Mouse (Mus musculus): ENCODE results near the gene Mkln1.

The Mkln1 gene

DNA sequence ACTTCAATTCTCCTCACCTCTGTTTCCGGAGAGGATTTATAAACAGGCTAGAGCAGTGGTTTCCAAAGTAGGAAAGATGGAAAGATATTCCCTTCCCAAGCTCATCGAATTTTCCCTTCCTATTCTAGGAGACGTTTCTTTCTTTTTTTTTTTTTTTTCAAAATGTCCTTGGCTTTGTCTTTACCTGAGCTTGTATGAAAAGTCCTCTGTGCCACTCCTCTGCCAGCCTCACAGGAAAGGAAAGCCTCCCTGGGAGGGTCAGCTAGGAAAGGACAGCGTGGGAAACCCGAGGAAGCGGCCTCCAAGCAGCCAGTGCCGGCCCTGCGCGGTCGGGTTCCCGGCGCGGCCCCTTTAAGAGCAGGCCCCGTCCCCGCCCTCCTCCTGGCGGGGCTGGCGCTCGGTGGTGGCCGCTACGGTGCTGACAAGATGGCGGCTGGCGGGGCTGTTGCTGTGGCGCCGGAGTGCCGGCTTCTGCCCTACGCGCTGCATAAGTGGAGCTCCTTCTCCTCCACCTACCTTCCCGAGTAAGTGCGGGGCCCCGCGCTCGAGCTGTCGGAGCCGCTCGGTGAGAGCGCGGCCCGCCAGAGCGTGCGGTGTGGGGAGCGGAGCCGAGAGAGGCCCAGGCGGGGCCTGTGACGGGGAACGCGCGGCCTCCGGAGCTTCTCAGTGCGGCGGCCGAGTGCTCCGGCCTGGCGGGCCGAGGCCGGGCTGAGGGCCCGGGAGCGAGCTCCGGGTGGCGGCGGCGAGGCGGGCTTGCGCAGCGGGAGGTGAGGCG, at the start of gene Mkln1:
Gene Mkln1, plus strand, starts transcription at position 305 of the 775 bp plus-strand sequence.
- peak; percentile 88 to 95 for DNase-seq (ENCODE audit: low spot score in 2 of 2)

DNA sequence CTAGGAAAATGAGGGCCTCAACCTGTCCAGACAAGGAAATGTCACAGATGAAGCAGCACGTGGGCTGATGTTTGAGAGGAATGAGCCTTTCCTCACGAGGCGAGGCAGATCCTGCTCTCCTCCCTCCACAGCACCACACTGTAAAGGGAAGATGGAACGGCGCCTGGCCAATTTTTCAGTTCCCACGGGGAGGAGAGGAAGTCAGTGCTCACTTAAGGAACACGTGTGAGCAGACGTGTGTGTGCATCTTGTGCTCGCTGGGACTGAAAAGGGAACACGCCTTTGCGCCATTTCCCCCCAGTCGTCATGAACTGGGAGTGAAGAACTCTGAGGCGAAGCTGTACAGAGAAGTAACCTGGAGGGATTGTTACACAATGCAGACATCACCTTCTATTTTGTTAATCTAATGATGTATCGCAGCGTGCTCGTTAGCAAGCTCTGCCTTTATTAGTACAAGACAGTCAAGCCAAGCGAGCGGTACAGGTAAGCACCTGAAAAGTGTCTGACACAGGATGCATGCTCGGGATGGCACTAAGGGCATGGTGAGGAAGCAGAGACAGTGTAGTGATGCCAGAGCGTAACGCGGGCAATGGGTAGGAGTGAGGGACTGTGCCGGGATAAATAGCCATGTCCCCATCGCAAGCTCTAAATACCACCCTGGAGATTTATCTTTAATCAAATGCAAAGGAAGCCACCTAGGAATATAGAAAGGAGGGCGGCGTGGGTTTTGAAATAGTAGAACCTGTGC, 41.9 kb upstream of the Mkln1 start:
- no peak for DNase-seq (ENCODE audit: low spot score in 2 of 2)

DNA sequence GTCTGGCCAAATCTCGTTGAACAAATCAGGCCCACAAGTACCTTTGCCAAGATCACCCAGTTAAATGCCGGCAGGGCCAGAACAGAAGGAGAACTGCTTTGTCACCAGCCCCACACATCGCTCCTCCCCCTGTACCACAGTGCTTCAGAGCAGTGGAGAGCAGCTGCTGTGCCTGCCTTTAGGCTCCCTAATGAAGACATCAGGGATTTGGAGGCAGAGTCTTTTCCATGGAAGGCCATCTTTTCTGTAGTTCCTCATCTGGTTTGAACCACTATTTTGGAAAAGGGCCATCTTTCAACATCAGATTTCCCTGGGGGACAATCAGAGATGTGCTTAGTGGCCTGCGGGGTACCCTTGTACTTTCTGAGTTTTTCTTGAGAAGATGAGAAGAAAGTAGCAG, 41.2 kb upstream of the Mkln1 start:
- no peak for DNase-seq (ENCODE audit: low spot score in 2 of 2)

DNA sequence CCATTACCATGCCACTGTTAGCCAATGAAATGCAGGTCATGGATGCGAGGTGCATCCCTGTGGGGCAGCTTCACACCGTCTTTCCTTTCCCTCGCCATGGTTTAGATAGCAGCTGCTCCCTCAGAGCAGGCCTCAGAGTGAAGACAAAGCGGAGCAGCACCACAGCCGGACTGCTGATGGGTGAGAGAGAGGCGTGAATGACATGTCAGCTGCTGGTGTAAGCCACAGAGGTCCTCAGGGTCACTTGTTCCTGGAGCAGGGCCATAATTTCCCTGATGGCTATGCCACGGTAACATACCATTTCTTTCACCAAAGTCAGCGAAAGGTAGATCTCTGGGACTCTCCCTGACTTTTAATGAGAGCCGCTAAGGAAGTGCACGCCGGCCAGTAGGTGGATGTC, 35.9 kb upstream of the Mkln1 start:
- no peak for DNase-seq (ENCODE audit: low spot score in 2 of 2)

DNA sequence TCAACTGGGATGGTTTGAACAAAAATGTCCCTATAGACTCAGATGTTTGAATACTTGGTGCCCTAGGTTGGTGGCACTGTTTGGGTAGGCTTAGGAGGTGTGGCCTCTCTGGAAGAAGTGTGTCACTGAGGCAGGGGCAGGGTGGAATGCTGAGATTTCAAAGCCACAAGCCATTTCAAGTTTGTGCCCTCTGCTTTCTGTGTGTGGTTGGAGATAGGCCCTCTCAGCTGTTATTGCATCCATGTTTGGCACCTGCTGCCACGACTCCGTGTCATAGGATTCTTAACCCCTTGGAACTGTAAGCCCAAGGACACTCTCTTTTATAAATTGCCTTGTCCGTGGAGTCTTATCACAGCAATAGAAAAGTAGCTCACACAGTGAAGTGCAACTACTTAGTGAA, 34.1 kb upstream of the Mkln1 start:
- no peak for DNase-seq (ENCODE audit: low spot score in 2 of 2)

DNA sequence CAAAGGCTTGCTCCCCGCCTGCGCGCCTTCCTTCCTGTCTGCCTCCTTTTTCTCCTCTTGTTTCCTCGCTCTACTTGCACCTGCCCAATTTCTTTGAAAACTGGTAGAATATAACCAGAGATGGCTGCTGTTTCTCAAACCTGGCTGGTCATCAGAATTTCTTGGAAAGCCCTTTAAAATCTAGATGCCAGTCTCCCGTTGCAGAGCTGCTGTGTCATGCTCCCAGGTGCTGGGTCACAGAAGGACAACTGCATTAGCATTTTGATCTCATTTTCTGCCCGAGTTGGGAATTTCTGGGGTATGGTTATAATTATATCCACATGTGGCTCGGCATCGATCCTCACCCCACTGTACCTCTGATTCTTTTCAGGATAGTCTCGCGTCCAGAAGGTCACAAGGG, 30.6 kb upstream of the Mkln1 start:
- DNase-seq (ENCODE audit: low spot score in 2 of 2) = no peak

DNA sequence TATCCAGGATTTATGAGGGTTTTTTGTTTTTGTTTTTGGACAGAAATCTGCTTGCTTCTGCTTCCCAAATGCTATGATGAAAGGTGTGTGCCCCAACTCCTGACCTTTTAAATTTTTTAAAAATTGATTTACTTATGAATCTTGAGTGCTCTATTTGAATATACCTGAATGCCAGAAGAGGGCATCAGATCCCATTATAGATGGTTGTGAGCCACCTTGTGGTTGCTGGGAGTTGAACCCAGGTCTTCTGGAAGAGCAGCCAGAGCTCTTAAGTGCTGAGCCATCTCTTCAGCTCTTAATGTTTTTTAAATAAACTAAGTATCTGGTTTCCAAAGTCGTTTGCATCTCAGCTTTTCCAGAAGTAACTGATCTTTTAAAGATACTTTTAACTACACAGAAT, 30.0 kb upstream of the Mkln1 start:
- no peak for DNase-seq (ENCODE audit: low spot score in 2 of 2)

DNA sequence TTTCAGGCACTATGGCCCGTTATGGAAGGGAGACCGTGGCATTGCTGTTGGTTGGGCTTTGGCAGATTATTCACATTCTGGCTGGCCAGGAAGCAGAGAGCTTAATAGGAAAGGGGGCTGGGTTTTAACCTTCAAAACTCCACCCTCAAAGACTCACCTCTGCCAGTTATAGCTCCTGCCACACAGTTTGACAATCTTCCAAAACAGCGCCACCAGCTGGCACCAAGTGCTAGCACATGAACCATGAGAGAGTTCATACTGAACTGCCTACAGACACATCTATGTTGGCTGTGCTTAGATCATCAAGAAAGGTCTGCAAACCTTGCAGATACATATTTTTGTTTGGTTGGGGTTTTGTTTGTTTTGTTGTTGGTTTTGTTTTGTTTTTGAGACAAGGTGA, 28.7 kb upstream of the Mkln1 start:
- no peak for DNase-seq (ENCODE audit: low spot score in 2 of 2)

DNA sequence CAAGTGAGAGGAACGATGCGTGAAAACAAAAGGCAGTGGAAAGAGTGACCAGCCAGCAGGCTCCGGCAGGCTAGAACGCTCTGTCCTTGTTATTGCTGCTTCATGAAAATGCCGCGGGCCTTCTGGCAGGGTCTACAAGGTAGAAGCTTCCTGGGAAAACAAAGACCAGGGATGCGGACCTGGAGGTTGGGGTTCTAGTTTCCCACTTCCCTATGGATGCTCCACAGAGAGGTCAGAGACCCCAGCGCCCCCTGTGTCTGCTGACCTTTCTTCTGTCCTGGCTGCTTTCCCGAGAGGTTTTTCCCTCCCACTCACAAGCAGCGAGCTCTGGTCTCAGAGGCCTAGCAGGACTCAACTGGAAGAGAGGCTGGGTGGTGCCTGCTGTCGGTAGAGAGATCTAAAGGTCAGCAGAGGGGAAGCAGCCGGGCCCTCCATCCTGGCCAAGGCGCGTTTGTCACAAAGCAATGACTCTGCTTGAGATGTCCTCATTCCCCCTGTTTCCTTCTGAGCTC, 27.9 kb upstream of the Mkln1 start:
- DNase-seq (ENCODE audit: low spot score in 2 of 2) = no peak

DNA sequence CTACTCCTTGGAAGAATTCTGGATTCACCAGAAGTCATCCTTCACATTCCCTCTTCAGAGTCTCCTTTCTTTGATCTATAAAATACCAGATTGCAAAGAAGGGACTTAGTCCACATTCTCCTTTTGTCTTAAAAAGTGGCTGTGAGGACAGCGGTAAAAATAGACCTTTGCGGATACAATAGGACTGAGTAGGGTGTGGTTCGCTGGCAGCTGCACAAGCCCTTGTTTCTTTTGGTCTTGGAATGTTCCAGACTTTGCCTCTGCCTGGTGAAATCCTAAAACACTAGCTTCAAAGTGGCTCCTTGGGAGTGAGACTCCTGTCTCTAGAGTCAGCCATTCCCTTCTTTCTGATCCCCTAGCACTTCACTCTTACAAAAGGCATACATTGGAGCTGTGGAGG, 27.4 kb upstream of the Mkln1 start:
- DNase-seq (ENCODE audit: low spot score in 2 of 2) = no peak

DNA sequence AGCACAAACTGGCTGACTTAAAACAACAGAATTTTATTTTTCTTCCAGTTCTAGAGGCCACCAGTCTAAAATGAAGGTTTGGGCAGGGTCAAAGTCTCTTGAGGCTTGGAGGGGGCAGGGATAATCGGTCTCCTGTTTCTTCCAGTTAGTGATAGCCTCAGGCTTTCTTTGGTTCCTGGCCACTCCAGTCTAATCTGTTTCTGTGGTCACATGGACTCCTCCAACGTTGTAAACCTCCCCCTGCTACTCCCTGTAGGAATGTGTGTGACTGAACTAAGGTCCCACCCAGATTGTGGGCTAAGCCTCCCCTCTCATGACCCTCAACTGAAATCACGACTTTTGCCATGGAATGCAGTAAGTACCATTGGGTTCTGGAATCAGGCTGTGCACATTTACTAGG, 25.9 kb upstream of the Mkln1 start:
- DNase-seq (ENCODE audit: low spot score in 2 of 2) = no peak

DNA sequence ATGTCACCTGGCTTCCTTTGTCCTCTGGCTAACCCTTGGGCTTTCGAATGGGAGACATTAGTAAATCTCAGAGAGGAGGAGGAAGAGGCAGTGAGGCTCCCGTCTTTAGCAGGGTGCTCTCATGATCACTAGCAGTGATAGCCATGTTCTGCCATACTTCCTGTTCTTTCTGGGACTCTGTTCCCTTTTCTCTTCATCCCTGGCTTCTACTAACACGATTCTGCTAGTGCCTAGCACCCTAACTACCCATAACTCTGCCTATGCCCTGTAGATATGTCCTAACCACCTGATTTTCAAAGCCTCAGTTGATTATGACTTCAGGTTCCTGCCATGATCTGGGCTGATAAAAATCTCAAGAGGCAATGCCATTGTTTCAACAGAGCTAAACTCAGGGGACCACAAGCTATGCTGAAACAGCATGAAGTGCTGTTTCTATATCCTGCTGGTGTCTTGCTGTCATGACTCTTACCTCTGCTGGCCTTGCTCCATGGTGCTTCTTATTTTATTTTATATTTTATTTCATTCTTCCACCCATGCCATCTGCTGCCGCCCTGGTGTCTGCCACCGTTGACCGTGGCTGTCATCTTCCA, 25.4 kb upstream of the Mkln1 start:
- no peak for DNase-seq (ENCODE audit: low spot score in 2 of 2)

DNA sequence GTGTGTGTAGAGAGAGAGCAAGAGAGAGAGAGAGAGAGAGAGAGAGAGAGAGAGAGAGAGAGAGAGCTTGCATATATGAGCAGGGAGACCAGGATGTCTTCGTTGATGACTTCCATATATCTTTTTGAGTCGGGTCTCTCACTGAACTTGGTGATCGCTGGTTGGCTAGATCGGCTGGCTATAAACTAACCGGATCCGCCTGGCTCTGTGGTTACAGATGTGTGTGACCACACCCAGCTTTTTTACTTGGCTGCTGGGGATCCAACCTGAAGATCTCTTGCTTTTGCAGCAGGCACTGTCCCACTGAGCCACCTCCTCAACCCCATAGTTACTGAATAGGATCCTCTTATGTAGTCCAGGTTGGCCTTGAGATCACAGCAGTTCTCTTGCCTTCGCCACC, 15.5 kb upstream of the Mkln1 start:
- no peak for DNase-seq (ENCODE audit: low spot score in 2 of 2)

DNA sequence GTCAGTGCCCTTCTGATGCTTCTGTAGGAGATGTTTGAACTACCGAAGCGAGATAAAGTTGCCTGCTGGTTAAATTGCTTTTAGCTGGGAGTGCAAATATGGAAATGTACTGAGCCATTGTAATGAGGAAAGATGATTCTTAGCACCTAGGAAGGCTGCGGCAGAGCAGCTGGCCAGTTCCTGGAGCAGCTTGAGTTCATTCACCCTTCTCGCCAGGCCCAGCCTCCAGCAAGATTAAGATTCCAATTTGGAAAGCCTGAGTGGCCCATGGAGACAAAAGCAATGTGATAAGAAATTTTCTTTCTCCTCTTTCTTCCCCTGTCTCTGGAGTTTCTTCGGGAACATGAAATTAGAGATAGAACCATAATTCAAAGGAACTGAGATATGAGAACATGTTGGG, 13.7 kb upstream of the Mkln1 start:
- DNase-seq (ENCODE audit: low spot score in 2 of 2) = no peak

DNA sequence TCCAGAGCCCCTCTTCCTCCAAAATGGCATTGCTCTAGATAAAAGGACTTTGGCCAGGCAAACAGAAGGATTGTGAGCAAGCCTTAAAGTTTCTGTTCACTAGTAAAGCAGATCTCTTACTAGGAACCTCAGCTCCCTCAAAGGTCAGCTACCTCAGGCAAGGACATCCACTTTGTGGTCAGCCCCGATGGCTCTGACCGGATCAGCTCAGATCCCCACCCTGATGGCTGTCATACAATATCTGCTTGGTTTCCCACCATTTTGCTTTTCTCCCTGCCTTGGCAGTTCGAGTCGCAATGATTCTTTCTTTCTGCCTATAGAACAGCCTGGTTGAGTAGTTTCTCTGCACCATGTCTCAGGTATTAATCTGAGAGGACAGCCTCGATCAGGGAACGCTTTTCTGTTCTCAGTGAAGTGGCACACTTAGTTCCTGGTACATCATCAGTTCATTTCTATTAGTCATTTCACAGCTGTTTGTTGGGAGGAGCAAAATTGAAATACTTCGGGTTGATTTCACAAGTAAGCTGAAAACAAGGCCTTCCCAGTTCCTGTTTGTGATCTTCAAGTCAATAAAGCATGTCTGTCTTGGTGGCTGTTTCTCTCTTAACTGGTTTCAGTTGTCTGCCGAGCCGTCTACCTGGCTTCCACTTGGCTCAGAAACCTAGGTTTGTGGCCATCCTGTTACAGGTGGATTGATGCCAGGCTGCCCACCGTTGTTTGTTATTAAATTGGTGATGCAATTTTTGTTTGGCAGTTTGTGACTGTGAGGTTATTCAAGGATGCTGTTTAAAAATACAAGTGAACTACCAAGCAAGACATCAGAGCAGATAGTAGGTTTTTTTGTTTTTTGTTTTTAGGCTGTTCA, 13.0 kb upstream of the Mkln1 start:
- no peak for DNase-seq (ENCODE audit: low spot score in 2 of 2)

DNA sequence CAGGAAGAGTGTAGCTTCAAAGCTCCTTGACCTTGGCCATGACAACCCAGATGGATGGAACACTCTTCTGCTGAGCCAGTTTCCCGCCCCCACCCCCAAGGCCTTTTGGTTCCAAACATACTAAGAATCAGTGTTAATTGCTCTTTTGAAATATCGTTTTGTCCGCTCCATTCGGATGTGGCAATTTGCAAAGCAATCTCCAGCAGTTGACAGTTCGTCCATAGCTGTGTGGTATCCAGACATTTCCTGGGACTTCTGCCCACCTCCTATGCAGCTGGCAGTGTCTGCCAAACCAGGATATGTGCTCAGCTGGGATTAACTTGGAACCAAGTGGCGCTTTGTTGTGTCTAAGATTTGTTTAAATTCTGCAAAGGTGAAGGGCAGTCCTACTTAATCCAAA, 8.8 kb upstream of the Mkln1 start:
- DNase-seq (ENCODE audit: low spot score in 2 of 2) = no peak

DNA sequence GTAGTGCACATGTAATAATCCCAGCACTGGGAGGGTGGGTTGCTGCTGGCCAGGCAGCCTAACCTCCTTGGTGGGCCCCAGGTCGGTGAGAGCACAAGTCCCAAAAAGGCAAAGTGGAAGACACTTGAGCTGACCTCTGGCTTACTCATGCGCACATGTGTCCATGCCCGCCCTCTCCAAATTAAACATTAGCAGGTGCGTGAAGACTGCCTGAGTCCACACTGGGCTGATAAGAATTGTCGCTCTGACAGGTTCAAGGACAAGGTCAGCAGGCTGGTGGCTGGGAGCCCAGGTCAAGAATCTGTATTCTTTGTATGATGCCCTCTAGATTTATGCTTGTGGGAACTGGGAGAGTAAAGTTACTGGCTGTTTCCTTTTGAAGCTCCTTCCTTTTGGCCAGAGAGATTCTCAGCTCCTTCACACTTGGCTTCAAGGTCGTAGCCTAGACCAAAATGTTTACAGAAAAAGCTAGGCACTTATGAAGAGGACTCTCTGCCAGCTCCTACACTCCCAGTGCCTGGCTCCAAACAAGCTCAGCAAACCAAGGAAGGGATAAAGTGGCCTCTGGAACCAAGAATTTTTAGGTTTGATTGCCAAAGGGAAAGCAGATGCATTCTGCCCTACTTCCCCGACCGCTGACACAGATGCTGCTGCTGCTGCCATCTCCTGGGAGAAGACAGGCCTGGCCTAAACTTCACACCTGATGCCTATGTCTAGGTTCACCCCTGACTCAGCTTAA, 8.1 kb upstream of the Mkln1 start:
- no peak for DNase-seq (ENCODE audit: low spot score in 2 of 2)

DNA sequence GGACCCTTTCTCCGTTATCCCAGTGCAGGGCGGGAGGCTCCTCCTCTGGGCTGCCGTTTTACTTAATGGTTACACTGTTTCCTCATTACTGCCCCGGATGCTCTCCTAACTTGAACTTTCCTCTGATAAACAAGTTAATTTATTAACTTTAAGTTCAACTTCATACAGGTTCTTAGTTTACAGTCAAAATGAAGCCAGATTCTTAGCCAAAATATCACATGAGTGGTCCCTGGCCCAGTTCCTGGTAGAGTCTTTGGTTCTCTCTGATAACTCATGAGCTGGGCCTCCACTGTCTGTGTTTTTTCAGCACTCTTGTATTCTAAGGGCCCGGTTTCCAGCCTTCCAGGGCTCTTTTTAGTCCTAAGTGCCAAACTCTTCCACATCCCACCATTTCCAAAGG, 5.7 kb upstream of the Mkln1 start:
- no peak for DNase-seq (ENCODE audit: low spot score in 2 of 2)

DNA sequence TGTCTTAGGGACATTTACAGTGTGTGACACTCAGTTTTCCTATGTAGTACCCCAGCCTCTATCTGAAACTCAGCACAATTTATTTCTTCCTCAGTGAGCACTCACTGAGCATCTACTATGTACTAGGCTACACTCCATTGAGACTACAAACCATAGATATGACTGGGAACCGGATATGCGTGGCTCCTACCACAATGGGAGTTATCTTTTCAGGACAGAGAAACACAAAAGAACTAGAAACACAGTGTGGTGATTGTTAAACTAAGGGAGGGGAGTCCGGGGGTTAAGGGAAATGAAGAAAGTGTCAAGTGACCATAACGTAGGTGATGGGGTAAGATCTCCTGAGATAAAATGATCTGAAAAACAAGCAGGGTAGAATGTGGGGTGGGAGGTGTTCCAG, 2.4 kb upstream of the Mkln1 start:
- no peak for DNase-seq (ENCODE audit: low spot score in 2 of 2)

DNA sequence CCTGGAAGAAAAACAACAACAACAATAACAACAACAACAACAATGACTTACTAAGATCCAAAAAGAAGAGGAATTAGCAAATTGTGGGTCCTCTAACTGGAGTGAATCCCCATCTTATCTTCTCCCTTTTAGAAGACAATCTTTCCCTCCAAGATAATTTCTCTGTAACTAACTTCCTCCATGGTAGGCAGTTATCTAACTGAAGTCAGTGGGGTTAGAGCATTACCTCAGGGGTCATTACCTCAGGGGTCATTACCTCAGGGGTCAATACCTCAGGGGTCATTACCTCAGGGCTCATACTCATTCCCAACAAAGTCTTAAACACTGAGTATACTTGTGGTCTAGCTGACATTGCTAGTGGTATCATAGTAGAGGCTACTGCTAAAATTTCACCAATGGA, 1.2 kb upstream of the Mkln1 start:
- DNase-seq (ENCODE audit: low spot score in 2 of 2) = no peak

DNA sequence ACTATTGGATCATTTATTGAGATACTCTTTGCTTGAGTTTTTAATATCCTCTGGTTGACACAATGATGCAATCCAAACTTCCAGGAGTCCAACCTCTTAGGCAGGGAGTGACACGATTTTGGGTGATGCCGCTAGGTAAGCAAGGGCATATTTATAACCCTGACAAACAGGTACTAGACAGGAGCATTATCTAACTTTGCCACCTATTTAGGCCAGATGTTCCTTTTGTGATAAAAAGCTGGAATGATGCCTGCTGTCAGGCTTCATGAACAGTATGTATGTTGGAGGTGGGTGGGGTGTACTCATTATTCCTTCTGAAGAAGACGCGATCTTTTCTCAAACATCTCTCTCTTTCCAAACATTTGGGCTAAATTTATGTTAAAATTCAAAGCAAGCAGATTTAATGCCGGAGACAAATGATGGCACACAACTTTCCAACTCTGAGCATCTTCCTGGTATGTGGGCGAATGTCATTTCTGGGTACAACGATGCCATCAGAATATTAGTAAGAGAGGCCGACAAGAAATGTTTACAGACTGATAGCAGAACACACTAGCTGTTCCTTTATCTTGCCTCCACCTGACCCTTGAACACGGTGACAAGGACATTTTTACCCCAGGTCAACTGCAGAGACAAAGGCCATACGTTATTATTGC, 632 bp upstream of the Mkln1 start:
- DNase-seq (ENCODE audit: low spot score in 2 of 2) = no peak

Data from spleen, postnatal 4 days (tissue).